Mouse (Mus musculus) forebrain, embryonic 16.5 days (tissue): Measurements from ENCODE around the gene Ppp1cc. TPM values are rescaled to one million over a fixed set of nuclear protein-coding genes. Genes with fewer than 3 reads are reported as not detected.
"Not testable (repeated sequence)": the region's sequence is repeated elsewhere in the genome, so short reads cannot be mapped to it uniquely, and the experiment has no call there.

Experiments
- ATAC-seq: fragments of 200-750 bp; cut with Nextera tagmentation; 2 replicates; pipeline ENCODE4 v1.8.0; 2017; ENCODE audit warnings: mild to moderate bottlenecking, moderate library complexity
- H3K27ac ChIP-seq: fragments of 300-500 bp; sonication (generic); 2 replicates; pipeline ENCODE4 v1.5.1; 2014; ENCODE audit warnings: low read length, control low read depth
- H3K27me3 ChIP-seq: fragments of 300-500 bp; sonication (generic); replicated peaks from 2 replicates; pipeline ENCODE4 v1.6.1; 2014; ENCODE audit warnings: low read length; ENCODE audit not compliant: control insufficient read depth, insufficient read depth
- H3K36me3 ChIP-seq: fragments of 300-500 bp; sonication (generic); 2 replicates; pipeline ENCODE4 v1.6.1; 2014; ENCODE audit not compliant: control insufficient read depth, insufficient read depth
- H3K4me1 ChIP-seq: fragments of 300-500 bp; sonication (generic); replicated peaks from 2 replicates; pipeline ENCODE4 v1.6.1; 2014; ENCODE audit warnings: low read length; ENCODE audit not compliant: control insufficient read depth, insufficient read depth
- H3K4me2 ChIP-seq: fragments of 300-500 bp; sonication (generic); 2 replicates; pipeline ENCODE4 v1.6.1; 2014; ENCODE audit warnings: mild to moderate bottlenecking, low read length, control low read depth
- H3K4me3 ChIP-seq: fragments of 300-500 bp; sonication (generic); replicated peaks from 2 replicates; pipeline ENCODE4 v1.5.1; 2014; ENCODE audit warnings: mild to moderate bottlenecking, low read length, control low read depth
- H3K9ac ChIP-seq: fragments of 300-500 bp; sonication (generic); replicated peaks from 2 replicates; pipeline ENCODE4 v1.6.1; 2014; ENCODE audit warnings: low read depth, low read length, control low read depth
- H3K9me3 ChIP-seq: fragments of 300-500 bp; sonication (generic); 2 replicates; pipeline ENCODE4 v1.6.1; 2016; ENCODE audit warnings: low read length; ENCODE audit not compliant: control insufficient read depth
- WGBS: fragments of 180-500 bp; shearing (Covaris S2); extraction: QIAGEN DNeasy Blood & Tissue Kit; methylation state at CpG from one replicate; pipeline ENCODE4 v1.1.7; 2014; 5-methylcytosine and 5-hydroxymethylcytosine counted together
- polyA plus RNA-seq: library from polyadenylated mRNA; unstranded; fragments of >200 nt; fragmentation: Nextera tagmentation; extraction: Ambion mirVana; gene quantifications from 2 replicates; pipeline ENCODE4 v1.2.1, GENCODE M21; 2015

Ppp1cc gene
- polyA plus RNA-seq, 1 experiment from 2014 or later, result 252 TPM

DNA sequence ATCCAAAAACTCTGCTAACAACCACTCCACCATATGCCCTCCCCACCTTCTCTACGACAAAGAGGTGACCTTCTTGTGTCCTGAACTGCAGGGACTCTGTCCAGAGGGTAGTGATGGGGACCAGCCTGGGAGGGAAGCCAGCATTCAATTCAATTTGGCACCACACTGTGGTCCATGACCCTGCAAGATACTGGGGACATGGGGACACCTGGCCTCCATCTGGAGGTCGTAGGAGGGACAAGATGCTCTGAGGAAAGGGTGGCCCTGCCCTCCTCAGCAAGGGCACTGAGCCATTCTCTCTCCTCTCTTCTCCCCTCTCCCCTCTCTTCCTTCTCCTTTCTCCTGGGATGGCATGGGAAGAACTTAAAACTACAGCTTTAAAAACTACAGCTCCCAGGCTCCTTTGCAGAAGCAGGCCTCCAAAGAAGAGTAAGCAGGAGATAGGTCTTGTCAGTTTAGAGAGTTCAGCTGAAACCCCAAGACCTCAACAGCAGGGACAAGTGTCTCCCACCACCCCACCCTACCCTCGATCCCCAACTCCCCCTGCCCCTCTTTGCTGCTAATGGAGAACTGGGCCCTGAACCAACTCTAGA lies 22.7 kb upstream of the Ppp1cc start:
- Histone ChIP-seq H3K9me3 (no peaks in the 10 kb centered on the region), H3K27ac (no peak overlapping the region), H3K4me1 (peaks cover 10% of the 10 kb centered on the region), H3K4me3 (no peak overlapping the region), H3K4me2 (no peak overlapping the region), H3K9ac (no peak overlapping the region), H3K36me3 (no peaks in the 10 kb centered on the region), H3K27me3 (no peaks in the 10 kb centered on the region; the same call in 1 of the 2 replicates)
- WGBS, result 78% methylated on average over 3 of the region's 3 CpGs
- ATAC-seq, result no peak

DNA sequence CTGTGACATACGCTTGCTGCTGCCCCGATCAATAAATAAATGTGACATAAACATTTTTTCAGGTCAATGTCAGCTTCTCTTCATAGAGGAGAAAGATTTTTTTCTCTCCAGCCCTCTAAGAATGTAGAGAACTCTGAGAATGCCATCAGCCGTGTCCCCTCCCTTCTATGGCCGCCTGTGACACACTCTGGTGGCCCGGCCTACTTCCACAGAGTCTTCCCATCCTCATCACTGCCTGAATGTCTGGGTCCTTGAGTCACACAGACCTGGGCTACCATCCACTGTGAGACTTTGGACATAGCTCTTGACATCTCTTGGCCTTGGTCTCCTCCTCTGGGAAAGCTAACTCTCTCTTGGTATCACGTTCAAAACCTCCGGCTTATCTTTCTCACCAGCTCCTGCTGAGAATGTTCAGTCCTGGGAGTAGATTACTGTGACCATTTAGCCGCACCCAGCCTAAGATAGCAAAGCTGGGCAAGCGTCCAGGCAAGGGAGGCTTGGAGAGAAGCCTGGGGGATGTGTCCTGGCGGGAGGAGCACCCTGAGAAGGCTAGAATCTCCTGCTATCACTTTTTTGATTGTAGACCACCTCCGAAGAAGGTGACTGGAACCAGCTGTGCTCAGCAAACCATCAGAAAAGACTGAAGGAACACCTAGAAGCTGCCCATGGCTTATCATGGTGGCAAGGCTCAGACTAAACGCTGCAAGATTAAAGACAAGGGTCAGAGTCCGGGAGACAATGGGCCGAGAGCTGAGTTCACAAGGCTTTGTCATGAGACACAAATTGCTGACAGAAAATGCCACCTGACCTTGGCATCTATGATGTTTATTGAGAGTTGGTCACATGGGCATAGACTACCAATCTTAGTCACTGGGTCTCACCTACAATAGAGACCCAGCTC lies 21.3 kb upstream of the Ppp1cc start:
- H3K4me1 ChIP-seq, result peaks cover 6% of the 10 kb centered on the region
- no peaks in the 10 kb centered on the region for H3K36me3 ChIP-seq
- no peak overlapping the region for H3K9ac ChIP-seq
- H3K27me3 ChIP-seq, result no peaks in the 10 kb centered on the region; the same call in 1 of the 2 replicates
- H3K4me2 ChIP-seq, result no peak overlapping the region
- no peak overlapping the region for H3K4me3 ChIP-seq
- 87% methylated on average over 14 of the region's 14 CpGs for WGBS
- no peak for ATAC-seq
- H3K27ac ChIP-seq, result no peak overlapping the region
- no peaks in the 10 kb centered on the region for H3K9me3 ChIP-seq

DNA sequence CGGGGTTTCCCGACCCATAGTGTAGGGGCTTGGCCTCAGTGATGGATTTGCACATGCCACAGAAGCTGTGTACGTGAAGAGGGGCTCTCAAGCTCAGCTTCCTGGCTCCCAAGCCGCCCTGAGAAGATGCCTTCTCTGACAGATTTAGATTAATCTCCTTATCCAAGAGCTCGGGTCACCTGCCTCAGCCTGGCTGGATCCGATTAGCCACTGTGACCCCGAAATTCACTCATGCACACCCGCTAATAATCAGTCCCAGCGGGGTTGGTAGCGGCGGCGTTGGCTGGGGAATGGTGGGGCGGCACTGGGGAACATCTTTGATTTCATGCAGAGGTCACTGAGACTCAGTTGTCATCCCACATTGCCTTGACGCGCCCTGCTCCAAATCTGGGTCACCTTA lies 19.2 kb upstream of the Ppp1cc start:
- Histone ChIP-seq H3K9me3 (no peaks in the 10 kb centered on the region), H3K36me3 (no peaks in the 10 kb centered on the region), H3K27ac (no peak overlapping the region), H3K9ac (no peak overlapping the region), H3K27me3 (no peaks in the 10 kb centered on the region), H3K4me2 (no peak overlapping the region), H3K4me3 (no peak overlapping the region), H3K4me1 (no peaks in the 10 kb centered on the region; the same call in 1 of the 2 replicates)
- ATAC-seq, result no peak
- WGBS, result 80% methylated on average over 15 of the region's 15 CpGs

DNA sequence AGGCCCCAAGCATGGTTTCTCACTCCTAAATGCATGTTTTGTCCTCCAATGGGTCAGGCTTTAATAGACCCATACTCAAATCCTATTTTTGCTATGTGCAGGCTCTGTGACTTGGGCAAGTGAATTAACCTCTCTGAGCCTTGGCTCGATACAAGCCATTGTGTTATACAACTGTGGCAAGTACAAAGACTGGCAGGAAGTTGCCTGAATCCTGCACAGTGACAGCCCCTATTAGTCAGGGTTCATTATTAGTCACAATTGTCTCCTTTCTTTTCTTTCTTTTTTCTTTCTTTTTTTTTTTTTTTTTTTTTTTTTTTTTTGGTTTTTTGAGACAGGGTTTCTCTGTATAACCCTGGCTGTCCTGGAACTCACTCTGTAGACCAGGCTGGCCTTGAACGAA lies 18.3 kb upstream of the Ppp1cc start:
- H3K9ac ChIP-seq, H3K4me2 ChIP-seq, H3K27ac ChIP-seq, ATAC-seq, H3K9me3 ChIP-seq, H3K27me3 ChIP-seq, H3K4me1 ChIP-seq, H3K36me3 ChIP-seq, H3K4me3 ChIP-seq: not testable (repeated sequence)
- 64% methylated on average over 2 of the region's 2 CpGs for WGBS

DNA sequence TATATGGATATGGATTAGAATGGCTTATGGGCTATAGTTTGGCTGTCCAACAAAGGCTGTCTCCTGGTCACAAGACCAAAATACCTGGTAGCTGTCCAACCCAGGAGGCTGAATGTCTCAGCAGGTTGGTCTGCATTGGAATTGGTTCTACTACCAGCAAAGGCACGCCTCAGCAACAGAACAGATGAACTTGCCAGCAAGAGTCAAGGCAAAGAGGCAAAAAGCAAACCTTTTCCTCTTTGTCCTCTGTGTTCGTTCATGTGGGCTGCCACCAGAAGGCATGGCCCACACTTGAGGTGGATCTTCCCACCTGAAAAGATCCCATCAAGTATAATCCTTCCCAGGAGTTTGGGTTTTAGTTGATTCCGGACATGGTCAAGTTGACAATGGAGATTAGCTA lies 17.4 kb upstream of the Ppp1cc start, which contains the start of gene Ccdc63:
Gene Ccdc63, minus strand, starts transcription at position 101 of the 400 bp plus-strand sequence.
- 92% methylated on average over 3 of the region's 3 CpGs for WGBS
- Histone ChIP-seq H3K4me3 (no peak within 1 kb of the TSS), H3K4me2 (no peak within 1 kb of the TSS), H3K27ac (no peak within 1 kb of the TSS), H3K4me1 (no peaks in the 10 kb centered on the region; the same call in 1 of the 2 replicates), H3K36me3 (no peaks in the 10 kb centered on the region), H3K27me3 (no peaks in the 10 kb centered on the region), H3K9me3 (no peaks in the 10 kb centered on the region; the same call in 1 of the 2 replicates), H3K9ac (no peak within 1 kb of the TSS)
- no peak for ATAC-seq

DNA sequence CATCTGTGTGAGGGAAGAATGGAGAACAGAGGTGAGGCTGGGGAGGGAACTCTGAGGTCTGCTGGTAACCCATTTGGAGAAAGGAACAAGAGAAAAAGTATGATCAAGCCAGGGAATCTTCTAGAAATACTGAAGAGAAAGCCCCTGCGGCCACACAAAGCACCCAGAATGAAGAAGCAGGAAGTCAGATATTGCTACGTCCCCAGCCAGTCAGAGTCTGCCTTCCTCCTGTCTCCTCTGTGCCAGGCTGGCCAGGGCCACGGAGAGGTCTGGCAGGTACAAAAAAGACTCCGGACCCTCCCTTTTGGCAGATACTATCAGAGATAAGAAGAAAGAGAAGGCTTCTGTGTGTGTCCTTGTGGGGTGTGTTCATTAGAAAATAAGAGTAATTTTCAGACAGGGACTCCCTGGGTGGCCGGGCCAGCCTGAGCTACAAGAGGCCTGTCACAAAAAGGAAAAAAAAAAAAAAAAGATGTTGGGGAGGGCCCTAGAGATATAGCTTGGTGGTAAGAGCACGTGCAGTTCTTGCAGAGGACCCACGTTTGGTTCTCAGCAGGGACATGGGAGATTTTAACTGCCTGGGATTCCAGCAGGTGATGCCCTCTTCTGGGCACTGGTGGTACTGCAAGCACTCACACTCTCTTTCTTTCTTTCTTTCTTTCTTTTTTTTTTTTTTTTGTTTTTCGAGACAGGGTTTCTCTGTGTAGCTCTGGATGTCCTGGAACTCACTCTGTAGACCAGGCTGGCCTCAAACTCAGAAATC lies 15.7 kb upstream of the Ppp1cc start:
- ATAC-seq, result no peak
- Histone ChIP-seq H3K4me2 (no peak overlapping the region), H3K27me3 (no peaks in the 10 kb centered on the region), H3K4me1 (no peaks in the 10 kb centered on the region; the same call in 1 of the 2 replicates), H3K9ac (no peak overlapping the region), H3K36me3 (no peaks in the 10 kb centered on the region), H3K27ac (no peak overlapping the region), H3K4me3 (no peak overlapping the region), H3K9me3 (no peaks in the 10 kb centered on the region; the same call in 1 of the 2 replicates)
- 51% methylated on average over 8 of the region's 8 CpGs for WGBS

DNA sequence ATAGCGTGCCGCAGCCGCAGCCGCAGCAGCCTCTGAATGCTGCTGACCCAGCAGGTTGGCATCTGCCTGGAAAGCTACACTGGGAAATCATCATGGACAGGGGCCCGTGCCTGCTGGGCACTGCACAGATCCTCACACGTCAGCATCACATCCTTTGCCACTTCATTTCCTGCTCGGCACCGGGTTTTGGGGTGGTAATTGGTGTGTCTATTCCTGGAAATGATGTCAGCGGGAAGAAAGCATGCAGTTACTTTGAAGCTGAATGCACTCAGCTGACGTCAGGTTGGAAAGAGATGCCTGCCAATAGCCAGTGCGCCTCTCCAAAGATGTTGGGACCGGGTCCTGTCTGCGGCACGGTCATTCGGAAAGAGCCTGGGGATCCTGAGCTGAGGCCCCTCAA lies 14.5 kb upstream of the Ppp1cc start:
- Histone ChIP-seq H3K4me2 (no peak overlapping the region), H3K9ac (no peak overlapping the region), H3K4me3 (no peak overlapping the region), H3K4me1 (no peaks in the 10 kb centered on the region; the same call in 1 of the 2 replicates), H3K36me3 (no peaks in the 10 kb centered on the region), H3K9me3 (no peaks in the 10 kb centered on the region; the same call in 1 of the 2 replicates), H3K27me3 (no peaks in the 10 kb centered on the region), H3K27ac (no peak overlapping the region)
- WGBS, result 82% methylated on average over 15 of the region's 15 CpGs
- ATAC-seq, result no peak

DNA sequence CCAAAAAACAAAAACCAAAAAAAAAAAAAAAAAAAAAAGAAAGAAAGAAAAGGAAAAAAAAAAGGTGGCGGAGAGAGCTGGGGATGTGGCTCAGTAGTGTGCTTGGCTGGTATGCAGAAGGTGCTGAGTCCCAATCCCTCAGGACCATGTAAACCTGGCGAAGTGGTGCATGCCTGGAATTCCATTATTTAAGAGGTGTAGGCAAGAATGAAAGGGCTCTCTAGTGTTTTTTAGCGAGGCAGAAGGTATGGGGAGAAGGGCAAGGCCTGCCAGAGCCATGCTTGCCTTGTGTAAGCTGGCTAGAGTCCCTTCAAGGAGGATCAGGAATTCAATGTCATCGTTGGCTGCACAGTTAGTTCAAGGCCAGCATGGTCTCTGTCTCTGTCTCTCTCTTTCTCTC lies 13.3 kb upstream of the Ppp1cc start:
- Histone ChIP-seq H3K4me2 (no peak overlapping the region), H3K9ac (no peak overlapping the region), H3K27me3 (no peaks in the 10 kb centered on the region), H3K4me3 (no peak overlapping the region), H3K27ac (no peak overlapping the region), H3K9me3 (no peaks in the 10 kb centered on the region; the same call in 1 of the 2 replicates), H3K36me3 (no peaks in the 10 kb centered on the region), H3K4me1 (no peaks in the 10 kb centered on the region; the same call in 1 of the 2 replicates)
- ATAC-seq, result no peak
- 87% methylated on average over 4 of the region's 4 CpGs for WGBS
